17 mouse cellular contexts compared by ENCODE assay signal in the genomic region with DNA sequence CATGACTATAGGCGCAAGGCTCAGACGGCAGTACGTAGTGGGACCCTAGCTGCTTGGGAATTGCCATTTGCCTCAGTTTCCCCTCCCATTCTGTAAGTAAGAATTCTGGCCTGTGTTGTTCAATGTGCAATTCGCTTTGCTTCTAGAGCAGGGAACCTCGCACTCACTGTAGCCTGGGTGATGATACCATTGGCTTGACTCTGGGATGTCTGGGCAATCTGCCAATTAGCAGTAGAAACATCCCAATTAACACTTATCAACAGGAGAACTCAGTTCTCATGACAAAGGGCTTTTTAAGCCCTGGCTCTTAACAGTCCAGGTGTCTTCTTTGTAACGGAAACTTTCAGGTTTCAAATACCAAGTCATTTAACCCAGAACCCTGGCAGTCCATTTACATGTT.
DNase-seq lines count a peak whose midpoint lies in the region; ATAC-seq lines count a peak whose summit lies in the region.
"Had no signal": no experiment of that assay in that cellular context is flagged by ENCODE, and none has a peak within 500 bp of the region (broad histone marks: within the 10 kb centered on the region; RNA-seq: fewer than 3 reads in every experiment).

No protein-coding gene starts in this region.

- no peak overlapping the region for H3K27ac ChIP-seq in hindbrain, embryonic 14.5 days
- no peak overlapping the region for H3K27ac ChIP-seq in hindbrain, embryonic 11.5 days (ENCODE audit: low read depth, low read length)
- H3K27ac ChIP-seq in neural tube, embryonic 14.5 days (ENCODE audit: low read depth, low read length) = no peak overlapping the region
- H3K27ac ChIP-seq in forebrain, embryonic 14.5 days (ENCODE audit: low read depth, low read length) = no peak overlapping the region
- H3K27ac ChIP-seq: left cerebral cortex, adult 2 months; liver, embryonic 13.5 days; midbrain, embryonic 12.5 days; stomach, embryonic 15.5 days had no signal

- 0 out of 2 replicates have a peak, but pooled peaks cover 5% of the 10 kb centered on the region for H3K9me3 ChIP-seq in hindbrain, embryonic 14.5 days (ENCODE audit: control insufficient read depth, low read length)
- no peaks in the 10 kb centered on the region for H3K9me3 ChIP-seq in hindbrain, embryonic 11.5 days (ENCODE audit: control insufficient read depth, low read length)
- H3K9me3 ChIP-seq in neural tube, embryonic 14.5 days (ENCODE audit: control insufficient read depth, low read length) = no peaks in the 10 kb centered on the region
- no peaks in the 10 kb centered on the region for H3K9me3 ChIP-seq in forebrain, embryonic 14.5 days (replicated peaks; ENCODE audit: control insufficient read depth, low read length)
- H3K9me3 ChIP-seq: liver, embryonic 13.5 days; midbrain, embryonic 12.5 days; stomach, embryonic 15.5 days had no signal

- H3K36me3 ChIP-seq in hindbrain, embryonic 14.5 days (replicated peaks; ENCODE audit: control insufficient read depth, insufficient read depth) = no peaks in the 10 kb centered on the region
- H3K36me3 ChIP-seq in hindbrain, embryonic 11.5 days (ENCODE audit: control insufficient read depth, insufficient read depth, low read length) = no peaks in the 10 kb centered on the region
- H3K36me3 ChIP-seq in neural tube, embryonic 14.5 days (ENCODE audit: control insufficient read depth, insufficient read depth, low read length) = no peaks in the 10 kb centered on the region
- H3K36me3 ChIP-seq in forebrain, embryonic 14.5 days (ENCODE audit: control insufficient read depth, insufficient read depth, low read length) = no peaks in the 10 kb centered on the region
- H3K36me3 ChIP-seq: liver, embryonic 13.5 days; midbrain, embryonic 12.5 days; stomach, embryonic 15.5 days had no signal

- 0 out of 2 replicates have a peak, but pooled peaks cover 12% of the 10 kb centered on the region for H3K4me1 ChIP-seq in hindbrain, embryonic 14.5 days (replicated peaks; ENCODE audit: control insufficient read depth, insufficient read depth, low read length)
- no peaks in the 10 kb centered on the region for H3K4me1 ChIP-seq in hindbrain, embryonic 11.5 days (replicated peaks; ENCODE audit: control insufficient read depth, insufficient read depth, low read length)
- peaks cover 3% of the 10 kb centered on the region; the same call in 1 of the 2 replicates for H3K4me1 ChIP-seq in neural tube, embryonic 14.5 days (ENCODE audit: control insufficient read depth, insufficient read depth, low read length)
- H3K4me1 ChIP-seq in forebrain, embryonic 14.5 days (ENCODE audit: control insufficient read depth, insufficient read depth, low read length) = peaks cover 5% of the 10 kb centered on the region; the same call in 1 of the 2 replicates
- H3K4me1 ChIP-seq: stomach, embryonic 15.5 days had no signal

- no peak overlapping the region for H3K4me2 ChIP-seq in hindbrain, embryonic 14.5 days (replicated peaks)
- H3K4me2 ChIP-seq in hindbrain, embryonic 11.5 days (replicated peaks; ENCODE audit: low read depth, low read length) = no peak overlapping the region
- H3K4me2 ChIP-seq in neural tube, embryonic 14.5 days (ENCODE audit: low read depth, low read length) = no peak overlapping the region
- no peak overlapping the region for H3K4me2 ChIP-seq in forebrain, embryonic 14.5 days (ENCODE audit: low read length)
- H3K4me2 ChIP-seq: heart, embryonic 11.5 days; liver, embryonic 13.5 days; midbrain, embryonic 12.5 days; stomach, embryonic 15.5 days had no signal

- no peak overlapping the region for H3K9ac ChIP-seq in hindbrain, embryonic 14.5 days
- H3K9ac ChIP-seq in hindbrain, embryonic 11.5 days (ENCODE audit: low read depth, low read length) = no peak overlapping the region
- no peak overlapping the region for H3K9ac ChIP-seq in neural tube, embryonic 14.5 days (replicated peaks; ENCODE audit: low read depth, low read length)
- no peak overlapping the region for H3K9ac ChIP-seq in forebrain, embryonic 14.5 days (ENCODE audit: low read length)
- H3K9ac ChIP-seq: liver, embryonic 13.5 days; midbrain, embryonic 12.5 days; stomach, embryonic 15.5 days had no signal

- WGBS in hindbrain, embryonic 14.5 days = 73% methylated on average over 6 of the region's 6 CpGs
- WGBS in hindbrain, embryonic 11.5 days = 86% methylated on average over 6 of the region's 6 CpGs
- WGBS in neural tube, embryonic 14.5 days = 63% methylated on average over 6 of the region's 6 CpGs
- 50% methylated on average over 6 of the region's 6 CpGs for WGBS in forebrain, embryonic 14.5 days

- H3K27me3 ChIP-seq in hindbrain, embryonic 14.5 days (ENCODE audit: control insufficient read depth, insufficient read depth, low read length) = no peaks in the 10 kb centered on the region
- no peaks in the 10 kb centered on the region for H3K27me3 ChIP-seq in hindbrain, embryonic 11.5 days (ENCODE audit: control insufficient read depth, insufficient read depth, low read length)
- H3K27me3 ChIP-seq in neural tube, embryonic 14.5 days (ENCODE audit: control insufficient read depth, insufficient read depth, low read length) = no peaks in the 10 kb centered on the region
- no peaks in the 10 kb centered on the region for H3K27me3 ChIP-seq in forebrain, embryonic 14.5 days (replicated peaks; ENCODE audit: control insufficient read depth, insufficient read depth, low read length)
- H3K27me3 ChIP-seq: midbrain, embryonic 12.5 days; stomach, embryonic 15.5 days had no signal

- ATAC-seq in hindbrain, embryonic 14.5 days (ENCODE audit: low FRiP score) = 0 out of 2 replicates have a peak, but pooled peaks have one; percentile 11
- no peak for ATAC-seq in hindbrain, embryonic 11.5 days (ENCODE audit: low FRiP score)
- peak; percentile 80; the same call in 1 of the 2 replicates for ATAC-seq in neural tube, embryonic 14.5 days (ENCODE audit: low read depth)
- peak; percentile 74 for ATAC-seq in forebrain, embryonic 14.5 days

- DNase-seq in hindbrain, embryonic 14.5 days (ENCODE audit: low spot score) = peak; percentile 64
- DNase-seq in hindbrain, embryonic 11.5 days (ENCODE audit: low spot score) = no peak
- DNase-seq in neural tube, embryonic 10.5 days (ENCODE audit: extremely low spot score, low spot score) = no peak
- peak; percentile 81 for DNase-seq in forebrain, embryonic 14.5 days (ENCODE audit: low spot score)
- DNase-seq in retina, postnatal 7 days (ENCODE audit: low read depth, low spot score) = peak; percentile 11
- no peak for DNase-seq in gastrocnemius, postnatal 10 days
- no peak for DNase-seq in yolk sac, embryonic 10.5 days (ENCODE audit: low spot score)
- DNase-seq: adrenal gland, adult 8-10 months; kidney, adult 2 months; liver, embryonic 13.5 days; lung, postnatal 14 days; thymus, postnatal 25 days had no signal

- H3K4me3 ChIP-seq in hindbrain, embryonic 14.5 days (replicated peaks; ENCODE audit: low read length) = no peak overlapping the region
- H3K4me3 ChIP-seq in hindbrain, embryonic 11.5 days (ENCODE audit: low read depth, low read length) = no peak overlapping the region
- H3K4me3 ChIP-seq in neural tube, embryonic 14.5 days (ENCODE audit: low read depth, low read length) = no peak overlapping the region
- no peak overlapping the region for H3K4me3 ChIP-seq in forebrain, embryonic 14.5 days (ENCODE audit: low read depth, low read length)
- H3K4me3 ChIP-seq: left cerebral cortex, adult 2 months; liver, embryonic 13.5 days; midbrain, embryonic 12.5 days; stomach, embryonic 15.5 days had no signal

Comparison
In these comparisons a context has a peak if more than half of its experiments do, and no peak if none do; other contexts are left out.
1. DNase-seq: peak in hindbrain, embryonic 14.5 days (single experiment), forebrain, embryonic 14.5 days (single experiment) and retina, postnatal 7 days (single experiment); none in hindbrain, embryonic 11.5 days (single experiment), neural tube, embryonic 10.5 days (single experiment), gastrocnemius, postnatal 10 days (single experiment) and yolk sac, embryonic 10.5 days (single experiment).